Mouse (Mus musculus) MEL (cell line): ENCODE results near the gene Ppp2r2c. TPM values are rescaled to one million over a fixed set of nuclear protein-coding genes. Genes with fewer than 3 reads are reported as not detected.

Experiments
- DNase-seq: peaks from one replicate; pipeline ENCODE4 v3.0.0; 2011; ENCODE audit warnings: low read depth, low spot score
- H3K27ac ChIP-seq: 2 replicates; pipeline ENCODE4 v1.5.1; 2012; ENCODE audit warnings: low read depth, mild to moderate bottlenecking, control low read depth, low read length, moderate library complexity; ENCODE audit not compliant: control insufficient read depth
- H3K27me3 ChIP-seq, 2 experiments: fragments of 150-350 bp in 1 of 2; sonication (generic) in 1 of 2; 2 replicates each; pipeline ENCODE4 v1.6.1; 2012; ENCODE audit warnings: low read length in 2 of 2, mild to moderate bottlenecking in 2 of 2, improper control_type of control experiment in 1 of 2, moderate library complexity in 1 of 2; ENCODE audit not compliant: insufficient read depth in 2 of 2, control insufficient read depth in 1 of 2
- H3K36me3 ChIP-seq, 2 experiments: 2 replicates each; pipeline ENCODE4 v1.6.1; 2012 to 2014; ENCODE audit warnings: low read length in 2 of 2, improper control_type of control experiment in 1 of 2, inconsistent platforms in 1 of 2, mild to moderate bottlenecking in 1 of 2; ENCODE audit not compliant: insufficient read depth in 2 of 2, control insufficient read depth in 1 of 2
- H3K4me1 ChIP-seq, 2 experiments: fragments of 150-350 bp in 1 of 2; sonication (generic) in 1 of 2; 2 replicates each; pipeline ENCODE4 v1.6.1; 2012; ENCODE audit warnings: low read length in 2 of 2, improper control_type of control experiment in 1 of 2, mild to moderate bottlenecking in 1 of 2; ENCODE audit not compliant: insufficient read depth in 2 of 2, control insufficient read depth in 1 of 2
- H3K4me3 ChIP-seq, 2 experiments: fragments of 150-350 bp in 1 of 2; sonication (generic) in 1 of 2; 2 replicates each; pipeline ENCODE4 v1.5.1; 2012; ENCODE audit warnings: low read depth in 2 of 2, low read length in 2 of 2, mild to moderate bottlenecking in 2 of 2, moderate library complexity in 2 of 2, control low read depth in 1 of 2, improper control_type of control experiment in 1 of 2; ENCODE audit not compliant: control insufficient read depth in 1 of 2, insufficient read depth in 1 of 2
- H3K79me2 ChIP-seq: 2 replicates; pipeline ENCODE4 v1.6.1; 2012; ENCODE audit warnings: mild to moderate bottlenecking, low read length, moderate library complexity; ENCODE audit not compliant: control insufficient read depth, poor library complexity, insufficient read depth
- H3K9ac ChIP-seq: 2 replicates; pipeline ENCODE4 v1.6.1; 2012; ENCODE audit warnings: low read depth, mild to moderate bottlenecking, control low read depth, low read length, moderate library complexity; ENCODE audit not compliant: control insufficient read depth, poor library complexity, severe bottlenecking
- H3K9me3 ChIP-seq: fragments of 150-350 bp; sonication (generic); replicated peaks from 2 replicates; pipeline ENCODE4 v1.6.1; 2012; ENCODE audit warnings: mild to moderate bottlenecking, low read length, improper control_type of control experiment, moderate library complexity; ENCODE audit not compliant: insufficient read depth
- CHD2 ChIP-seq: IDR thresholded peaks from 2 replicates; pipeline ENCODE4 v1.6.1; 2011; ENCODE audit warnings: low read length, improper control_type of control experiment
- CTCF ChIP-seq, 3 experiments: IDR thresholded peaks in 2 of 3; conservative IDR thresholded peaks in 1 of 3; 2 replicates each; pipeline ENCODE4 v1.5.1; 2011 to 2012; ENCODE audit warnings: low read length in 3 of 3, low read depth in 2 of 3, mild to moderate bottlenecking in 2 of 3, improper control_type of control experiment in 1 of 3, inconsistent platforms in 1 of 3, mixed read lengths in 1 of 3, moderate library complexity in 1 of 3; ENCODE audit not compliant: control insufficient read depth in 1 of 3, insufficient read depth in 1 of 3, poor library complexity in 1 of 3, severe bottlenecking in 1 of 3
- E2F4 ChIP-seq: IDR thresholded peaks from 2 replicates; pipeline ENCODE4 v1.6.1; 2011; ENCODE audit warnings: low read depth, low read length, improper control_type of control experiment, borderline replicate concordance
- EP300 ChIP-seq, 2 experiments: IDR thresholded peaks; 2 replicates each; pipeline ENCODE4 v1.6.1; 2011; ENCODE audit warnings: improper control_type of control experiment in 2 of 2, low read length in 2 of 2, low read depth in 1 of 2, mild to moderate bottlenecking in 1 of 2
- GABPA ChIP-seq: IDR thresholded peaks from 2 replicates; pipeline ENCODE4 v1.6.1; 2012; ENCODE audit warnings: low read depth, mild to moderate bottlenecking, inconsistent platforms, low read length, improper control_type of control experiment, moderate library complexity
- GATA1 ChIP-seq: IDR thresholded peaks from 2 replicates; pipeline ENCODE4 v1.6.1; 2011; ENCODE audit warnings: low read depth, low read length, improper control_type of control experiment
- HCFC1 ChIP-seq: IDR thresholded peaks from 2 replicates; pipeline ENCODE4 v1.6.1; 2012; ENCODE audit warnings: low read depth, mild to moderate bottlenecking, inconsistent platforms, low read length, improper control_type of control experiment, moderate library complexity
- JUND ChIP-seq: IDR thresholded peaks from 2 replicates; pipeline ENCODE4 v1.6.1; 2011; ENCODE audit warnings: low read depth, mild to moderate bottlenecking, improper control_type of control experiment, low read length
- KAT2A ChIP-seq: conservative IDR thresholded peaks from 2 replicates; pipeline ENCODE4 v1.6.1; 2012; ENCODE audit warnings: low read depth, low read length, improper control_type of control experiment, inconsistent platforms
- MAFK ChIP-seq: IDR thresholded peaks from 2 replicates; pipeline ENCODE4 v1.6.1; 2011; ENCODE audit warnings: low read depth, mild to moderate bottlenecking, low read length, improper control_type of control experiment, borderline replicate concordance
- MAZ ChIP-seq: IDR thresholded peaks from 2 replicates; pipeline ENCODE4 v1.6.1; 2012; ENCODE audit warnings: low read depth, mild to moderate bottlenecking, inconsistent platforms, low read length, improper control_type of control experiment
- MEF2A ChIP-seq: IDR thresholded peaks from 2 replicates; pipeline ENCODE4 v1.6.1; 2014; ENCODE audit warnings: low read depth, mild to moderate bottlenecking, inconsistent platforms, low read length, improper control_type of control experiment; ENCODE audit not compliant: poor library complexity, insufficient replicate concordance, severe bottlenecking; ENCODE audit errors: extremely low read depth
- MXI1 ChIP-seq: IDR thresholded peaks from 2 replicates; pipeline ENCODE4 v1.6.1; 2011; ENCODE audit warnings: mild to moderate bottlenecking, low read depth, low read length, improper control_type of control experiment
- MYB ChIP-seq: IDR thresholded peaks from 2 replicates; pipeline ENCODE4 v1.6.1; 2011; ENCODE audit warnings: mild to moderate bottlenecking, low read depth, low read length, improper control_type of control experiment
- MYC ChIP-seq: IDR thresholded peaks from 2 replicates; pipeline ENCODE4 v1.6.1; 2011; ENCODE audit warnings: low read depth, mild to moderate bottlenecking, low read length, improper control_type of control experiment, moderate library complexity
- POLR2AphosphoS5 ChIP-seq: IDR thresholded peaks from 2 replicates; pipeline ENCODE4 v1.6.1; 2012; ENCODE audit warnings: low read depth, borderline replicate concordance, mild to moderate bottlenecking, inconsistent platforms, low read length, moderate library complexity, mixed read lengths
- RAD21 ChIP-seq: IDR thresholded peaks from 2 replicates; pipeline ENCODE4 v1.6.1; 2011; ENCODE audit warnings: mild to moderate bottlenecking, low read depth, low read length, improper control_type of control experiment
- RCOR1 ChIP-seq: IDR thresholded peaks from 2 replicates; pipeline ENCODE4 v1.6.1; 2012; ENCODE audit warnings: low read depth, mild to moderate bottlenecking, inconsistent platforms, low read length, improper control_type of control experiment
- SMC3 ChIP-seq: IDR thresholded peaks from 2 replicates; pipeline ENCODE4 v1.6.1; 2011; ENCODE audit warnings: low read depth, low read length, improper control_type of control experiment
- TAL1 ChIP-seq: IDR thresholded peaks from 2 replicates; pipeline ENCODE4 v1.6.1; 2012; ENCODE audit warnings: mild to moderate bottlenecking, inconsistent platforms, low read length, moderate library complexity, mixed read lengths
- TBP ChIP-seq: IDR thresholded peaks from 2 replicates; pipeline ENCODE4 v1.8.0; 2011; ENCODE audit warnings: low read depth, low read length, improper control_type of control experiment
- TCF12 ChIP-seq: IDR thresholded peaks from 2 replicates; pipeline ENCODE4 v1.6.1; 2014; ENCODE audit warnings: low read depth, mild to moderate bottlenecking, inconsistent platforms, low read length, improper control_type of control experiment, moderate library complexity
- UBTF ChIP-seq: IDR thresholded peaks from 2 replicates; pipeline ENCODE4 v1.6.1; 2012; ENCODE audit warnings: low read depth, mild to moderate bottlenecking, inconsistent platforms, low read length, improper control_type of control experiment, moderate library complexity, borderline replicate concordance; ENCODE audit not compliant: insufficient read depth
- USF1 ChIP-seq: IDR thresholded peaks from 2 replicates; pipeline ENCODE4 v1.6.1; 2014; ENCODE audit warnings: low read depth, mild to moderate bottlenecking, inconsistent platforms, low read length, improper control_type of control experiment, moderate library complexity
- USF2 ChIP-seq, 2 experiments: IDR thresholded peaks; 2 replicates each; pipeline ENCODE4 v1.6.1; 2011 to 2012; ENCODE audit warnings: improper control_type of control experiment in 2 of 2, low read length in 2 of 2, borderline replicate concordance in 1 of 2, inconsistent platforms in 1 of 2, low read depth in 1 of 2, mild to moderate bottlenecking in 1 of 2; ENCODE audit not compliant: insufficient read depth in 1 of 2
- ZNF384 ChIP-seq: IDR thresholded peaks from 2 replicates; pipeline ENCODE4 v1.6.1; 2012; ENCODE audit warnings: low read depth, mild to moderate bottlenecking, inconsistent platforms, low read length, improper control_type of control experiment
- polyA plus RNA-seq, 2 experiments: library from polyadenylated mRNA; stranded (reverse) in 1 of 2; unstranded in 1 of 2; fragments of >175 nt in 1 of 2; fragments of >200 nt in 1 of 2; gene quantifications; 2 replicates each; pipeline versions ENCODE4 v1.2.1 to v1.2.4; 2012; ENCODE audit warnings: low replicate concordance in 2 of 2, low read depth in 1 of 2; ENCODE audit not compliant: insufficient read length in 2 of 2, insufficient read depth in 1 of 2, missing spikeins in 1 of 2
- total RNA-seq: library from RNA; depleted of rRNA; stranded (reverse); fragments of 300-350 nt; gene quantifications from 2 replicates; pipeline ENCODE4 v1.2.3, GENCODE M21; 2012

The Ppp2r2c gene
- total and polyA plus RNA-seq, 3 experiments, result not detected

GRCm38 (mm10) chr5:36867561-36867960 is 752 bp upstream of the Ppp2r2c start (continued):
- no peak for TF ChIP-seq E2F4

- DNase-seq, result no peak
- H3K9ac ChIP-seq, result no peak overlapping the region
- no peak overlapping the region for H3K4me3 ChIP-seq
- no peak for TF ChIP-seq GABPA
- TF ChIP-seq GATA1, result no peak
- TF ChIP-seq TCF12, result no peak
- TF ChIP-seq POLR2AphosphoS5, result no peak
- no peak for TF ChIP-seq JUND
- TF ChIP-seq RAD21, result no peak
- no peak for TF ChIP-seq TBP
- no peak for TF ChIP-seq USF1
- no peak for TF ChIP-seq MYB
- no peak for TF ChIP-seq ZNF384
- no peak for TF ChIP-seq MAZ
- TF ChIP-seq UBTF, result no peak
- TF ChIP-seq MYC, result no peak
- no peak for TF ChIP-seq SMC3
- TF ChIP-seq CHD2, result no peak
- no peak overlapping the region for H3K27ac ChIP-seq
- no peaks in the 10 kb centered on the region for H3K36me3 ChIP-seq
- no peaks in the 10 kb centered on the region for H3K9me3 ChIP-seq
- H3K4me1 ChIP-seq, result no peaks in the 10 kb centered on the region
- H3K79me2 ChIP-seq, result no peaks in the 10 kb centered on the region
- no peaks in the 10 kb centered on the region for H3K27me3 ChIP-seq
Measured at GRCm38 (mm10) chr5:36869186-36869577, 869 bp downstream of the Ppp2r2c start.

GRCm38 (mm10) chr5:36869578-36870236 is 1.4 kb downstream of the Ppp2r2c start:
- Histone ChIP-seq H3K9ac (no peak overlapping the region), H3K79me2 (no peaks in the 10 kb centered on the region), H3K27me3 (no peaks in the 10 kb centered on the region), H3K27ac (no peak overlapping the region), H3K36me3 (no peaks in the 10 kb centered on the region), H3K4me3 (no peak overlapping the region), H3K9me3 (no peaks in the 10 kb centered on the region), H3K4me1 (no peaks in the 10 kb centered on the region)
- TF ChIP-seq GATA1 (no peak), USF2 (IDR thresholded peaks at IDR 0.05; ENCODE audit: borderline replicate concordance in 1 of 2, insufficient read depth in 1 of 2, low read depth in 1 of 2, low read length in 2 of 2) (no peak), E2F4 (no peak), TAL1 (no peak), HCFC1 (no peak), KAT2A (no peak), CTCF (IDR thresholded peaks at IDR 0.05 in 2 of 3, conservative IDR thresholded peaks at IDR 0.05 in 1 of 3; ENCODE audit: control insufficient read depth in 1 of 3, insufficient read depth in 1 of 3, low read depth in 2 of 3, low read length in 3 of 3, poor library complexity in 1 of 3, severe bottlenecking in 1 of 3) (no peak), MXI1 (no peak), MYC (no peak), RCOR1 (no peak), MEF2A (no peak), EP300 (IDR thresholded peaks at IDR 0.05; ENCODE audit: low read depth in 1 of 2, low read length in 2 of 2) (no peak), MAFK (no peak), SMC3 (no peak), ZNF384 (no peak)
- DNase-seq, result no peak
